Mouse (Mus musculus): ENCODE results near the gene Tacr1.

- TF ChIP-seq CTCF (IDR thresholded peaks at IDR 0.05; ENCODE audit: borderline replicate concordance, extremely low read depth, insufficient read depth, insufficient read length) (no peak), POLR2A (IDR thresholded peaks at IDR 0.05; ENCODE audit: borderline replicate concordance, extremely low read depth, insufficient read depth, insufficient read length, poor library complexity, severe bottlenecking) (no peak)
These were observed 26.0 kb upstream of the Tacr1 start for GRCm38 (mm10) chr6:82376144-82376543.

All from brain, embryonic 14.5 days (tissue).